ENCODE assay signal across 28 mouse cellular contexts in the genomic region with DNA sequence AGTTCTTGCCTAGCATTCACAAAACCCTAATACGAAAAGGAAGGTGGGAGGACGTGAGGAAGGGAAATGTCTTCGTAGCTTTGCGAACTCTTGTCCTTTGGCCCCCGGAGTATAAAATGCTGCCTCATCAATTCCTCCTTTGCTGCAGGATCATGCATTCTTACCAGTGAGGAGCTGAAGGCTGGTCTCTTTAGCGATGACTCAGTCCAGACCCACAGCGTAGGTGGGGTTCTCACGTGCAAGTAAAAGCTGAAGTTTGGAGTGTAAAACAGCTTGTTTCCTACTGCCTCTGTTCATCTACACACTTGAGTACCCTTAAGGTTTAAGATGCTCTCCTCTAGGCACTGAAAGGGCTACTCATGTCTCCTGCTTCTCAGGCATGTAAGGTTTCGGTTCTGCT. TPM values are rescaled to one million over a fixed set of nuclear protein-coding genes. Genes with fewer than 3 reads are reported as not detected.
A peak's percentile ranks its signal among the peaks of the same experiment; 100 is the strongest.
DNase-seq lines count a peak whose midpoint lies in the region; ATAC-seq and TF ChIP-seq lines count a peak whose summit lies in the region.
"Had no signal": no experiment of that assay in that cellular context is flagged by ENCODE, and none has a peak within 500 bp of the region (broad histone marks: within the 10 kb centered on the region; RNA-seq: fewer than 3 reads in every experiment).

No protein-coding gene starts in this region.

- intact Hi-C loops in left cerebral cortex, adult 2 months (cut with DNase I) = loop anchor here (2.0 to 5.0 kb wide), 2 partner anchors 85 to 127 kb away; partner anchors contain the start of gene Bace2

- H3K4me3 ChIP-seq in left cerebral cortex, adult 2 months = no peak overlapping the region
- H3K4me3 ChIP-seq: embryonic facial prominence, embryonic 10.5 days; embryonic facial prominence, embryonic 15.5 days; forebrain, embryonic 12.5 days; heart, adult 2 months; heart, embryonic 12.5 days; hindbrain, embryonic 13.5 days; liver, embryonic 15.5 days had no signal

- DNase-seq in right cerebral cortex, adult 18-20 months = peak; percentile 58
- DNase-seq in right cerebral cortex, postnatal 14 days = no peak
- peak; percentile 28 to 36 for DNase-seq in left cerebral cortex, adult 2 months (ENCODE audit: extremely low spot score in 1 of 2, low spot score in 2 of 2)
- peak; percentile 35 to 67 for DNase-seq in right cerebral cortex, postnatal 36 days (ENCODE audit: low spot score in 2 of 2)
- DNase-seq in kidney, postnatal 25 days = no peak
- no peak for DNase-seq in ovary, adult 18-20 months (ENCODE audit: low spot score)
- DNase-seq in ovary, postnatal 10 days (ENCODE audit: low spot score) = no peak
- DNase-seq: adrenal gland, adult 2 months; adrenal gland, postnatal 36 days; cerebellum, adult 2 months; cerebellum, postnatal 14 days; heart, adult 2 months; heart, postnatal 4 days; kidney, adult 18-20 months; kidney, postnatal 4 days; lung, embryonic 14.5 days; lung, postnatal 14 days; midbrain, embryonic 14.5 days; thymus, postnatal 14 days had no signal

- peak; percentile 62 for ATAC-seq in frontal cortex, adult (ENCODE audit: low TSS enrichment)
- ATAC-seq: activated CD4-positive, CD25-positive, alpha-beta regulatory T cell, adult 4 months; CD4-positive, CD25-positive, alpha-beta regulatory T cell, adult 4 months had no signal

- TF ChIP-seq CTCF in left cerebral cortex, adult 2 months (IDR thresholded peaks at IDR 0.05) = no peak

- no peak overlapping the region for H3K27ac ChIP-seq in left cerebral cortex, adult 2 months
- H3K27ac ChIP-seq: embryonic facial prominence, embryonic 10.5 days; embryonic facial prominence, embryonic 15.5 days; forebrain, embryonic 12.5 days; heart, adult 2 months; hindbrain, embryonic 13.5 days; liver, embryonic 15.5 days had no signal

RNA-seq across cellular contexts. Expression of gene Mx1, which starts 20.7 kb away (rescaled TPM):
- total RNA-seq in left cerebral cortex, adult 2 months (2021) = under 1 TPM; 0.36 to 0.70 TPM

Comparison
In these comparisons a context has a peak if more than half of its experiments do, and no peak if none do; other contexts are left out.
1. DNase-seq: peak in right cerebral cortex, adult 18-20 months (single experiment), left cerebral cortex, adult 2 months (2 of 2) and right cerebral cortex, postnatal 36 days (2 of 2); none in right cerebral cortex, postnatal 14 days (single experiment), kidney, postnatal 25 days (0 of 2), ovary, adult 18-20 months (single experiment) and ovary, postnatal 10 days (single experiment).